Mouse (Mus musculus): ENCODE measurements at regions not wholly inside any gene's neighbourhood (a gene's known extent, or its start where the extent isn't known, plus 50 kb on each side); places are given as distances from the start of the nearest gene placed in this dataset.

DNA sequence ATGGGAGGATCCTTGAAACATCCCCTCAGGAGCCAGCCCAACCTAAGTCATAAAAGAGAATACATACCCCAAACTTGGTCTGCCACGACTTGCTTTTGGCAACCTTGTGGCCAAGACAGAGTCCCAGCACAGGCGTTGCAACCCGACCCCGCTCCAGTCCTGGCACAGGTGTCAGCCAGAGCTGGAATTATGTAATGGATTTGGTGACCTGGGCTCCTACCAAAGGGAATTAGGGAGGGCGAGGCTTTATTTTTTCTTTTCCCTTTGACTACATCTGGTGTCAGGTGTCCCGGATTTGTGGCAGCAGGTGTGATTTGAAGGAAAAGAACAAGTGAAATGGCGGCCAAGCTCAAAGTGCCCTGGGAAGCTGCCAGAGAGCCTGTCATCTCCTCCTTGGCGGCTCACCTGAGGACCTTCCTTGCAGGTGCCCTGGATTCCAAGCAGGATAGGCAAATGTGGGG is 212.9 kb downstream of the Mef2c start:
- DNase-seq, result no peak

DNA sequence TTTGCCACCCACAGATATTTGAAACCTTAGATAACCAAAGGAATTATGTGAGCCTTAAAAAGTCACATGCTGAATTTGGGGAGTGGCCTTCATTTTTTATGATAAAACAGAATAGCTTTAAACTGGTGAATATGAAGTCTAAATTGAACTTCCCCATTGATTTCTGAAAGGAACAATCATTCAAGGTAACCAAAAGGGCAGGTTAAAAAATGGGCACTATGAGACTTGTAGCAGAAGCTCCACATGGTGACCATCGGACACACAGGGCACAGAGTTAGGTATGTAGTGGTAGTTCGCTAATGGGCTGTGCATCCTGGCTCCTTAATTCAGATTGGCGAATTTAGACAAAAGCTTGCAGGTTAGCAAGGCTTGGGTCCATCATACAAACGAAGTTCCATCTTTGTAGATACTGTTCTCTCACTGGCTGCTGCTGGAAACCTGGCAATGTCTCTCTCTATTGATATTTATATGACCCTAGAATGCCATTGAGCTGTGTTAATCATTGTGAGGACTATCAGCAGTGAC is 213.9 kb downstream of the Mef2c start:
- no peak for DNase-seq

DNA sequence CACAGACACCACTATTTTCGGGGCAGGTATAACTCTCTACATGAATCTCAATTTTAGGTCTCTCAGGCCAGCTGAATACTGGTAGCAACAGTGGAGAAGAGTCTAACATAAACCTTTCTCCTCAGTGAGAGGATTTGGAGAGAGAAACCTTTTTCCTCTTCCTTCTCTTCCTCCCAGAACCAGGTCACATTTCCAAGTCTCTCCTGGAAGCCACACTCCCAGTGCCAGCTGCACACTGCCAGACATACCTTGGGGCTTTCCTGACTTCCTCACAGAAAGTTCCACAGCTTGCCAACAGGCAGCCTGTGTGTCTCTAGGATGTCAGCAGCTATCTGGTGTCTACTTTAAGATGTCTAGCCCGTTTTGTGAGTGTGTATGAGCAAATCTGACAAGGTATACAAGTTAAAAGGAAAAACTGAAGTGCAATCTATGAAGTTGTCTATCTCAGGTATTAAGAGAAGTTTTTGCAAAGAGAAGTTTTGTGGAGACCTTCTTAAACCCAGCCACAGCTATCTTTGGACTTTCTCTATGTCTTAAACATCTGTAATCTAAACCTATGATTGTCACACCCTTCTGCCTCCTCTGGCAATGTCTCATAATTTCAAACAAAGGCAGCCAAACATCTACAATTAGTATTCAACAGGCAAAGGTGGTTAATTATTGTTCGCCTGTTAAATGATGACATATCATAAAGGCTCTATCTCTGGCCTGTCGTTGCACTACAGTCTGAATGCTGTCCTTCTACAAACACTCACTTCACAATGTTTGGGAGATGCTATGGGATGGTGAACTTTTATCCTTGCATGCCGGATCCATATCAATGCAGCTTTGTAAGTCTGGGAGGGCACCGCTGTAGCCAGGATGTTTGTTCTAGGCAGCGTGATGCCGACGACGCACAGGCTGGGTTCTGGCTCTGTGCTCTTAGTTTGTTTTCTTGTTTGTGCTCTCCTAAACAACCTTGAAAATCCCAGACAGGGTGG is 214.9 kb downstream of the Mef2c start:
- no peak for DNase-seq

DNA sequence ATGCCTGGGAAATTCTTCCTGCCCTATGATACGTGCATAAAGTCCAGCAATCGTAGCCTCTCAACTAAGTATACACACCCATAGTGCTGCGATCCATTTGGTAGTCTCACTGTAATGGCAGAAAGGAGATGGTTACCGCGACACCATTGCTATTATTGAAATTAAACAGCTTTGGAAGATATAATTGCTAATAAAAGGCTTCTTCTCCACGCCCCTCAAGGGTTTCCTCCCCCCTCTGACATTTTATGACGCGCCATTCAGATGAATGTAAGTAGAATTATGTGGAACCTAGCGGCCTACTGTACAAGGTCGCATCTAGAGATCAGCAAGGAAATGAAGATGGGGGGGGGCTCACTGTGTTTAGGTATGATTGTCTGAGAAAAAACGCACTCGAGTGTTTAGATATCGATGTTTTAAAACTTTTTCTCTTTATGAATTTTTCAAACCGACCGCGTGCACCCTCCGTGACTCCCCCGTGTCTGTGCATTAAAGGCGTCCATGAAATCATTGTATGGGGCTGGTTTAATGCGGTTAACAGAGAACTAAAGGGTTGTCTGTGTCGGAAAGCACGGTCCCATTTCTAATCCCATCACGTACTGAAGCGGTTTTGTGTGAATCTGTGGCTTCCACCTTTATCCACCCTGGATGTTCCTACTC is 215.9 kb downstream of the Mef2c start:
- DNase-seq, result no peak

DNA sequence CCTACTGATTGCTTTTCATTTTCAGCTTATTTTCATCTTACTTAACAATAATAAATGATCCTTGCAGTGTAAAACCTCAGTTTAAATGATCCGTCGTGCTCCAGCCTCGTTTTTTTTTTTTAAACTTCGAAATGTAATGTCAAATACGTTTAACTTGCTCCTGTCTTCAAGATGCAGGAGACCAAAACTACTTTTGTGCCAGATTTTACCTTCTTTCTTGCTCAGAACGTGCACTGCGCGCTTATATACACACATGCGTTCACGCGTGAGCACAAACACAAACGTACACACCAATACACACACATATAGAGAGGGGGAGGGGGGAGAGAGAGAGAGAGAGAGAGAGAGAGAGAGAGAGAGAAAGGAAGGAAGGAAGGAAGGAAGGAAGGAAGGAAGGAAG is 216.5 kb downstream of the Mef2c start:
- DNase-seq, result no peak

DNA sequence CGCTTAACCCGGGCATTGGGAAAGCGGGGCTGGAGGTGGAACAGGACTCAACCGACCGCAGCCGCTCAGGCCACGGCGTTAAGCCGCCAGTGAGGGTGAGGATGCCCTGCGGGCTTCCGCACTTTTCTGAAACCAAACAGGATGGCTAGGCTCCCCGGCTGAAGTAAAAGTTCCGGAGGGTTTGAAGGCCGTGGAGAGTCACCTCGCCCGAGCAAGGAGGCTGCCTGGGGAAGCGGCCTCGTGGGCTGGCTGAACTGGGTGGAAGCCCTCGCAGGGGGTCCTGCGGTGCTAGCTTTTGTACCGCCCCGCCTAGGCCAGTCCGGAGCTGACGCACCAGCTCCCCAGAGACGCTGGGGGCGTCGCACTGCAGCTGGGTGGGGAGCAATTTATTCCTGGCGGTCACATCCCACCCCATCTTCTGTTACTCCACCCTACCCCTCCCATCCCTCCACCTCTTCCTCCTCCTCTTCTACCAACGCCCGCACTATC is 217.1 kb downstream of the Mef2c start:
- DNase-seq, result no peak

DNA sequence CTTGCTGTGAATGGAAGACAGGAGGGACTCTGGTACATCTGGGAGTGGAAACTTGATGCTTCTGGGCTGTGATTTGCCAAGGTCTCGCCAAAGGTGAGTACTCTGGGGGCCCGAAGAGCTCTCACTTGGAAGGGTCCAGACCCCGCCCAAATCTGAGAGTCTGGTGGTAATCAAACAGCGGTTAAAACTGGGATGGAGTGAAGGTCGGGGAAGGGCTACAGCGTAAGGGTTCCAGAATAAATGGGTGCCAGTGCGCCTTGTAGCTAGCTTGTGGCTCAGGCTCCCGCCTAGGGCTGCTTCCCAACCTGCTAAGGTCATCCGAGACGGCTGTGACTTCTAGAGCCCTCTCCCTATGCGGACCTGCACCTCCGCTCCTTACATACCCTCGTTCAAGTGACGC is 217.7 kb downstream of the Mef2c start:
- DNase-seq, result no peak

DNA sequence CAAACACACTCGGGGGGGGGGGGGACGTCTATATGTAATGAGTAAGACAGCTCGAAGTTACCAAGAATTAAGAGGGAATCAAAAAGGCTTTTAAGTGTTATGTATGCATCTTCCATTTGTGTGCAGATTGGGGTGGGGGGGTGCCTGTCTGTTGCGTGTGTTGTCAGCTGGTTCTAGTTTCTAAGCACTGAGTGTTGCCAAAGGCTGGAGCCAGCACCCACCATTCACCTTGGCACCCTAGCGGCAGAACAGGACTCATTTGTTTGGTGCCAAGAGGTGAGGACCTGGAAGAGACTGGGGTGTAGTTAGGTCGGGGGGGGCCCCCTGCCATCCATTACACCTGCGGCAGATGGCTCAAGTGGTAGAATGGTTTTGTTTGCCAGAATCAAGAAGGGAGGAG is 218.4 kb downstream of the Mef2c start:
- no peak for DNase-seq

DNA sequence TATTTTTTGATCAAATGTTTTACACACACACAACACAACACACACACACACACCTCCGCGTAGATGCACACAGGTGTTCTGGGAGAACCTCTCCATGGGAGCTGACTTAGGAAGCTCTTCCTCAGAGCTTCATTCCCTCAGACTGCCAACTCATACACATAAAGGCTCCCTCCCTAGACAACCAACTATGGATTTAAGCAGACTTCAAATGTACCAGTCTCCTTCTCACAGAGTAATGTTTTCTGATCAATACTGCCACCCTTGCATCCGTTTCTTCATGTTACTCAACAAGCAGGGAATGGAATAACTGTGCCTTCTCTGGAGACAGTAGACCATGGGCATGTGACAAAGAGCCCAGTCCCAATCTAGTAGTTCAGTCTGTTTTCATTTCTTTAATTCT is 219.0 kb downstream of the Mef2c start:
- no peak for DNase-seq

DNA sequence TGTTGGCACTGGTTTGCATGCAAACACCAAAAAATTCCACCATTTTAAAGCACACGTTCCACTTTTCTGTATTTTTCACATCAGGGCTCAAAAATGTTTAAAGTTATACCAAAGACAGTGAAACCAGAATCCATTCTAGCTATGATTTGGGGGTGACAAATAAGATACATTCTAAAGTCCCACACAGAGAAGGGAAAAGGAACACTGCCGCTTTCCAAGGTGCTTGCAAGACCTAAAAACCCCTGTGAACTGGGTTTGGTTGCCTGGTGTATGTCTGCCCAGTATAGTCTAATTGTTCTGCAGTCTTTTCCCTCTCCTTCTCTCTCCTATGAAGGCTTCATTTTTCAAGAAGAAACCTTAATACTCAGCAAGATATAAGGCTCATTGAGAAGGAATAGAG is 219.6 kb downstream of the Mef2c start:
- no peak for DNase-seq

DNA sequence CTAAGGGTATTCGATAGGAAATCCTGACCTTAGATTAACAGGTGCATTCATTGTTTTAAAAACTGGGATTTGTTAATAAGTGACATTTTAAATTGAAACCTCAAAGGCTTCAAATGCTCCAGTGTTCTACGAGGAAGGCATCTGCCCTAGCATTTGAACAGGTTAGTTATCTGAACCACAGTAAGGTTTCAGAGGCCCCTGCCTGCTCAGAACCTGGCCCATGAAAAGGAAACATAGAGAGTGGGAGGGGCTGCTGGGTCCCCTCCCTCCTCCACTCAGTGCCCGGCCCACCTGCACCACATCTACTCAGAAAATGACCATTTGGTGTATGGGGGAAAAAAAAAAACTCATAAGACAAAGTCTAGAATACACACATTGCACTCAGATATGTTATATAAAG is 220.4 kb downstream of the Mef2c start:
- DNase-seq, result no peak

DNA sequence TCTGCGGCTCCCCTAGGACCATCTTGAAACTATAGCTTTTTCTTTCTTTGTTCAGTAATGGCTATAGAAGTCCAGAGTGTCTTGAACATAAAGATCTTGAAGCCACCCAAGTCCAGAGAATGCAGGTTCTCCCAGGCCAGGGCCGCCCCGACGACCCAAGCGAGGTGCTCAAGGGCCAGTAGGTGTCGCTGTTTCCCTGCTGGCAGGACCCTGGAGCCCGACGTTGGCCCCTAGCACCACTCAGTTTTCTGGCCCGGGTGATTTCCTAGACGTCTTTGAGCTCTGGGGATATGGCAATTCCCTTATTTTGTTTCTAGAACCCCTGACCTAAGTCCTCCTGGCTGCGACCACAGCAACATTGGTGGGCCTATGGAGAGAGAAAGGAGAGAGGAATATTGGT is 221.2 kb downstream of the Mef2c start:
- DNase-seq, result peak; percentile 62

DNA sequence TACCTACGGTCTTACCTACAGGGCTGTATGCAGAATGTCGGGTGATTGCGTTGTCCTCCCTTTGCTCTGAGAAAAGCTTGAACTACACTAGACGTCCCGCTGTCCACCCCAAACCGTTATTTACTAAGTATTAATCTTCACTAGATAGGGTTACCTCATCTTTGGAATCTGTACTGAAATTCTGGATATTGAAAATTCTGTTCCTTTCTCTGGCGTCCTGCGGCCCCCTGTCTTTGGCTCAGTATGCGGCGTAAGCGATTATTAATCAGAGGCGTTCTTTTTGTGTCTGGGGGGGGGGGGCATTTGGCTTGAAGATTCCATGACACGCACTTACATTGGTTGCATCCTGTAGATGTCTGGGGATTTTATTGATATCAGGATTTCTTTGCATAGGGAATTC is 222.0 kb downstream of the Mef2c start:
- no peak for DNase-seq

DNA sequence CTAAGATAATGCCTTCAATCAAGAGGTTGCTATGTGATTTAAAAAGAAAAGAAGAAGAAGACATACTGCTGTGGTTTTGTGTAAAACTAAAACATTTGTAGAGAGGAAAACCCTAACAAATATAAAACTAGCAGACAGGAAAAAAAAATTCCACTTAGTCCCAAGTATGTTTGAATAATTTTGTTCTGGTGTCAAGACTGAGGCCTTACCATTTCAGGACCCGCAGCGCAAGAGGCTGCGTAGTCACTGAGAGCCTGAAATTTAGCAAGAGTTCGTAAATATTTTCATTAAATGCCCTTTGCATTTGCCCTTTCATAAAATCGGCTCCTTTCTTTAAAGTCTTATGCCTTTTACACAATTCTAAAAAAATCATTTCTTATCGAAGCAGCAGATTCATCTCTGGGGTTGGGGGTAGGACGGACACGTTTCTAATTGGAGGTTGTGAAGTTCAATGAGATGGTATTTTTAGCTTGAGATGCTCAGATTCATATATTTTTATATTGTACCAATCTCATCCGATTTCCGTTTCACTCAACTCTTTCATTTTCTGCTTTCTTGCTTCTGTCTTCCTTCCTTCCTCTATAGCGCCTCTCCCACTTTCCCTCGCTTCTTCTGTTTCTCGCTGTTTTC is 222.6 kb downstream of the Mef2c start:
- DNase-seq, result no peak

DNA sequence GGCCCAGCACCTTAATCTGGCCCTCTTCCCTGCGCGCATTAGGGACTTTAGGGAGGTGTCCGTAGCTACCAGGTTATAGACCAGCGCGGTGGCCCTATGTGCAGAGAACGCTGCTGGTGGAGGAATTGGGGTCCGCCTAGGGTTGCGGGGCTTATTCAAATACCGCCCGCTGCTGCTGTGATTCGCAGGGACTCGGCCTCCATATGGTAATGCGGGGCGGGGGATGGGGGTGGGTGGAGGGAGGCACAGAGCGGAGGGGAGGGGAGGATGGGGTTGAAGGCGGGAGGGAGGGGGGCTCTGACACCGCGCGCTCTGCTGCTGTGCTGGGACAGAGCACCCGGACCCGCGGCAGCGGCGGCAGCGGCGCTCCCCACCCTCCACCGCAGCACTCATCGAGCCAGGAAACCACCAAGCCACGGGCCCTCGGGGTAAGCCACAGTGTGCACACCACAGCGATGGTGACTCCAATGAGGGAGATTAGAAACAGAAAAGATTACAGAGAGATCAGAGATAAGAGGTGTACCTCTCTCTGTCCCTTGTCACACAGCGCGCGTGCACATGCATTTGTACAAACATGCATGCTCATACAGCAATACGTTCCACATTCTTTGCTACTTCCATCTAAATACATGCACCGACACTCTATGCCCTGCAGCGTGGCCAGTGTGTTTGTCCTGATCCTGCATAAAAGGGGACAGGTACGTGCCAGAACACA is 223.4 kb downstream of the Mef2c start:
- no peak for DNase-seq

DNA sequence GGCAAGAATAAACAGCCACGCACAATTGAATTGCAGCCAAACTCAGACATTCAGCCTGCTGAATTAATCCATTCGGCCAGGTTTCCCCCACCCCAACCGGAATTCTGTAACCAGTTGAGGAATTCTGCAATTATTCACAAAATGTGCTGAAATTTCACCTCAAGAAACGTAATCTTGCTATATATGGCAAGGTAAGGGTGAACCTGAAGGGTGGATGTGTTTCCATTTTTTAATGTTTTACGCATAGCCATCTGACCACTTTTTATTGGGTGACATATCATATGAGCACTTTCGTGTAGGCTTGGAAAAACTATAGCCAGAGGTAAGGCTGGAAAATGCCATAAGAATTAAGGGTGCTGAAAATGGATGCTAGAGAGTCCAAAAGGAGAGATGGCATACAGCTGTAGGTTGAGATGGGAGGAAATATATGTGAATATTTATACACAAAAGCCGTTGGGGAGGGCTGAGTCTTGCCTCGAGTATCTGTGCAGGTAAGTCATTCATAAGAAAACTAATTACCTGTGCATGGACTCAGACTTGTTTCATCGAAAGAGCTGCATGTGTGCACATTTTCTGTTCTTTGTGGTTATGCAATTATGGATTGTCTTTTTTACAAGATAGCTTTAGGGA is 224.0 kb downstream of the Mef2c start:
- DNase-seq, result no peak

DNA sequence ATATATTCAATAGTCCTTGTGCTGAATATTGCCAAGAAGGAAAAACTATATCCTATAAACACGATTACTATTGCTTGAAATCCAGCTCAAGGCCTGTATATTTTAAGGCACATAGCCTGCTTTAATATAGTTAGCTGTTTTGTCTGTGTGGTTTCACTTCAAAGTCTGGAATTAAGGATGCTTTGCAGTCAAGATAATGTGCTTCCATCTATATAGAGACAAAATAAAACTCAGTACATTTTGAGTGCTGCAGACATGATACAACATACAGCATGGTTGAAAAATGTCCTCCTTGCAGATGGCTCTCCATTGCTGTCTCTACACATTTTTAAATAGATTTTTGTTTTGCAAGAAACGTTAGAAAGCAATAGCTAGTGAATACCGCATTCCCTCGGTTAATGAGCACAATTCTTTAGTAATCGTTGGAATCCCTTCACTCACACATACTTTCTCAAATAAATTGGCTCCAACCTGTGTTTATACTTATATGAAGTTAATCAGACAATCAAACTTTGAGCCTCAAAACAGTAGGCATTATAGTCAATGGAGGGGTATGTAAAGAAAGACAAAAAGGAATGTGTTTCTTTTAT is 224.7 kb downstream of the Mef2c start:
- DNase-seq, result no peak

DNA sequence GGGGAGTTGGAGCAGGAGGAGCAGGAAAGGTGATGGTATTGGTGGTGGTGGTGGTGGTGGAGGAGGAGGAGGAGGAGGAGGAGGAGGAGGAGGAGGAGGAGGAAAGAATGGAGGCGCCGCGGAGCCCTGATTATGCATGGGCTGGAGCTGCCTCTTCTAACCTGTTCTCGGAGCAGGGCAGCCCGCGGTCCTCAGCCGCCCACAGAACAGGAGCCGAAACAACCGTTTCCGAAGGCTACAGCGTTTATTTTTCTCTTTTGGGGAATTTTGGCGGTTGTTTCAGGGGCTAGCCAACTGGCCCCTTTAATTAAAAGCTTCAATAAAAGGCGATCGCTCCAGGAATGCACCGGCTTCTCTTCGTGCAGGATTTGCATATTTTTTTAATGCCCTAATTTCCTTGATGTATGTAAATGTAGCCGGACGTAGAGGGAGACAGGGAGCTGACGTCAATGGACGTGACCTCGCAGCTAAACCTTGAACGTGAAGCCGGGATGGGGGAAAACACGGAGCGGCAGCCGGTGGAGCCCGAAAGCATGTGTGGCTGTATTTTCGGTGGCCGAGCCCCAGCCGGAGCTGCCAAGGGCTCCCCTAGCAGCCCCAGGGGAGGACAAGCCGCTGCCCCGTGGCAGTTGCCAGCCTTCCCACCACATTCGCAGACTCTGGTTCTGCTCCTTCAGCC is 225.6 kb downstream of the Mef2c start:
- DNase-seq, result no peak

DNA sequence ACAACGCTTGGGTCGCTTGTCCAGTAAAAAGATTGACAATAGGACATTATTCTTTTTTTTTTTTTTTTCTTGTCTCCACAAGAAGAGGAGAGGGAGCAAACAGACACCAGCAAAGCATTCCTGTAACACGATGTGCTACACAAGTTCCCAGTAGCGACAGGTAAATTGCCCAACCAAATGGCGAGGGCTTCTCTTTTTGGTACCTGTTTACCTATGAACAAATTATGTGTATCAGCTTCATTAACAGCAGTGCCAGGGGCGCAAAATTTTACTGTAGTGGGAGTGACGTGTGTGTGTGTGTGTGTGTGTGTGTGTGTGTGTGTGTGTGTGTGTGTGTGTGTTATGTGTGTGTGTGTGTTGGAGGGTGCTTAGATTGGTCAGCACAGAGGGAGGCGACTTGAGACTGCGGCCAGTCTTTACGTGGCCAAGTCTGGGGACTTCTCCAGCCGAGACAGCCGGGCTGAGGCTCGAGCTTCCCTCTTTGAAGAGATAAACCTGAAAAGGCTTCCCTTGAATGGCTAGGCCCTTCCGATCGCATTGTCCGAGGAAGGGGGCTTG is 226.4 kb downstream of the Mef2c start:
- DNase-seq, result no peak
